Mouse (Mus musculus) kidney, embryonic 16.5 days (tissue): ENCODE measurements around the gene Oprm1. TPM values are rescaled to one million over a fixed set of nuclear protein-coding genes. Genes with fewer than 3 reads are reported as not detected.
"Not testable (repeated sequence)": the region's sequence is repeated elsewhere in the genome, so short reads cannot be mapped to it uniquely, and the experiment has no call there.

Source experiments
- ATAC-seq: fragments of 200-750 bp; cut with Nextera tagmentation; 2 replicates; pipeline ENCODE4 v1.8.0; 2017; ENCODE audit warnings: moderate TSS enrichment; ENCODE audit not compliant: low FRiP score, low TSS enrichment
- H3K27ac ChIP-seq: fragments of 300-500 bp; sonication (generic); 2 replicates; pipeline ENCODE4 v1.5.1; 2014; ENCODE audit warnings: low read length
- H3K27me3 ChIP-seq: fragments of 300-500 bp; sonication (generic); 2 replicates; pipeline ENCODE4 v1.6.1; 2014; ENCODE audit warnings: low read length, control low read depth, mixed read lengths; ENCODE audit not compliant: insufficient read depth
- H3K36me3 ChIP-seq: fragments of 300-500 bp; sonication (generic); 2 replicates; pipeline ENCODE4 v1.6.1; 2014; ENCODE audit warnings: low read length, control low read depth, mixed read lengths; ENCODE audit not compliant: insufficient read depth
- H3K4me1 ChIP-seq: fragments of 300-500 bp; sonication (generic); 2 replicates; pipeline ENCODE4 v1.6.1; 2014; ENCODE audit warnings: low read length, control low read depth, mixed read lengths; ENCODE audit not compliant: insufficient read depth
- H3K4me2 ChIP-seq: fragments of 300-500 bp; sonication (generic); replicated peaks from 2 replicates; pipeline ENCODE4 v1.6.1; 2014; ENCODE audit warnings: low read depth, low read length
- H3K4me3 ChIP-seq: fragments of 300-500 bp; sonication (generic); 2 replicates; pipeline ENCODE4 v1.5.1; 2014; ENCODE audit warnings: mild to moderate bottlenecking, low read length
- H3K9ac ChIP-seq: fragments of 300-500 bp; sonication (generic); replicated peaks from 2 replicates; pipeline ENCODE4 v1.6.1; 2014; ENCODE audit warnings: low read length
- H3K9me3 ChIP-seq: fragments of 300-500 bp; sonication (generic); 2 replicates; pipeline ENCODE4 v1.6.1; 2016; ENCODE audit warnings: low read length, control low read depth
- WGBS: fragments of 180-500 bp; shearing (Covaris S2); extraction: QIAGEN DNeasy Blood & Tissue Kit; methylation state at CpG from one replicate; pipeline ENCODE4 v1.1.7; 2014; 5-methylcytosine and 5-hydroxymethylcytosine counted together
- polyA plus RNA-seq: library from polyadenylated mRNA; unstranded; fragments of >200 nt; fragmentation: Nextera tagmentation; extraction: Ambion mirVana; gene quantifications from 2 replicates; pipeline ENCODE4 v1.2.1, GENCODE M21; 2015

Gene Oprm1
- polyA plus RNA-seq, 1 experiment from 2014 or later: 0.24 TPM

GRCm38 (mm10) chr10:6846283-6846682, 88.0 kb downstream of the Oprm1 start:
- H3K27me3 ChIP-seq: no peaks in the 10 kb centered on the region
- no peak overlapping the region for H3K4me2 ChIP-seq
- H3K9me3 ChIP-seq: no peaks in the 10 kb centered on the region
- ATAC-seq: no peak
- H3K36me3 ChIP-seq: no peaks in the 10 kb centered on the region
- H3K4me3 ChIP-seq: no peak overlapping the region
- WGBS: 91% methylated on average over 1 of the region's 1 CpGs
- H3K27ac ChIP-seq: no peak overlapping the region
- no peak overlapping the region for H3K9ac ChIP-seq
- H3K4me1 ChIP-seq: no peaks in the 10 kb centered on the region

GRCm38 (mm10) chr10:6848162-6848754, 90.0 kb downstream of the Oprm1 start:
- H3K36me3 ChIP-seq: no peaks in the 10 kb centered on the region
- no peak overlapping the region for H3K27ac ChIP-seq
- H3K9ac ChIP-seq: no peak overlapping the region
- H3K4me2 ChIP-seq: no peak overlapping the region
- no peak overlapping the region for H3K4me3 ChIP-seq
- WGBS: 54% methylated on average over 7 of the region's 7 CpGs
- no peaks in the 10 kb centered on the region for H3K4me1 ChIP-seq
- H3K27me3 ChIP-seq: no peaks in the 10 kb centered on the region
- H3K9me3 ChIP-seq: no peaks in the 10 kb centered on the region
- peak; percentile 51; the same call in 1 of the 2 replicates for ATAC-seq

- no peak overlapping the region for H3K4me3 ChIP-seq
- H3K9me3 ChIP-seq: no peaks in the 10 kb centered on the region
- no peak overlapping the region for H3K27ac ChIP-seq
- H3K9ac ChIP-seq: no peak overlapping the region
- H3K4me1 ChIP-seq: no peaks in the 10 kb centered on the region
- H3K4me2 ChIP-seq: no peak overlapping the region
- no peaks in the 10 kb centered on the region for H3K27me3 ChIP-seq
- ATAC-seq: peak; percentile 54; the same call in 1 of the 2 replicates
- no peaks in the 10 kb centered on the region for H3K36me3 ChIP-seq
- WGBS: 68% methylated on average over 2 of the region's 2 CpGs
Measured at GRCm38 (mm10) chr10:6848834-6849233, 90.5 kb downstream of the Oprm1 start.

GRCm38 (mm10) chr10:6855812-6856211, 97.5 kb downstream of the Oprm1 start:
- no peaks in the 10 kb centered on the region for H3K36me3 ChIP-seq
- H3K27me3 ChIP-seq: no peaks in the 10 kb centered on the region
- no peaks in the 10 kb centered on the region for H3K9me3 ChIP-seq
- no peaks in the 10 kb centered on the region for H3K4me1 ChIP-seq
- 80% methylated on average over 3 of the region's 3 CpGs for WGBS
- no peak overlapping the region for H3K4me3 ChIP-seq
- no peak overlapping the region for H3K27ac ChIP-seq
- ATAC-seq: no peak
- H3K4me2 ChIP-seq: no peak overlapping the region
- no peak overlapping the region for H3K9ac ChIP-seq

GRCm38 (mm10) chr10:6871418-6872072, 113.2 kb downstream of the Oprm1 start:
- no peaks in the 10 kb centered on the region for H3K36me3 ChIP-seq
- no peak for ATAC-seq
- WGBS: 81% methylated on average over 7 of the region's 7 CpGs
- H3K9me3 ChIP-seq: 0 out of 2 replicates have a peak, but pooled peaks cover 3% of the 10 kb centered on the region
- no peaks in the 10 kb centered on the region for H3K27me3 ChIP-seq
- no peak overlapping the region for H3K9ac ChIP-seq
- no peak overlapping the region for H3K27ac ChIP-seq
- H3K4me3 ChIP-seq: no peak overlapping the region
- H3K4me2 ChIP-seq: no peak overlapping the region
- no peaks in the 10 kb centered on the region for H3K4me1 ChIP-seq

GRCm38 (mm10) chr10:6873917-6874316, 115.6 kb downstream of the Oprm1 start:
- no peak overlapping the region for H3K4me3 ChIP-seq
- no peaks in the 10 kb centered on the region for H3K4me1 ChIP-seq
- H3K27me3 ChIP-seq: no peaks in the 10 kb centered on the region
- 0 out of 2 replicates have a peak, but pooled peaks cover 3% of the 10 kb centered on the region for H3K9me3 ChIP-seq
- H3K36me3 ChIP-seq: no peaks in the 10 kb centered on the region
- 76% methylated on average over 1 of the region's 1 CpGs for WGBS
- H3K4me2 ChIP-seq: no peak overlapping the region
- no peak for ATAC-seq
- H3K27ac ChIP-seq: no peak overlapping the region
- H3K9ac ChIP-seq: no peak overlapping the region

- no peak overlapping the region for H3K27ac ChIP-seq
- no peaks in the 10 kb centered on the region for H3K36me3 ChIP-seq
- H3K4me2 ChIP-seq: no peak overlapping the region
- H3K27me3 ChIP-seq: no peaks in the 10 kb centered on the region
- H3K9ac ChIP-seq: no peak overlapping the region
- no peak for ATAC-seq
- no peak overlapping the region for H3K4me3 ChIP-seq
- H3K9me3 ChIP-seq: no peaks in the 10 kb centered on the region
- WGBS: 88% methylated on average over 2 of the region's 2 CpGs
- no peaks in the 10 kb centered on the region for H3K4me1 ChIP-seq
Measured at GRCm38 (mm10) chr10:6878276-6878881, 120.1 kb downstream of the Oprm1 start.

GRCm38 (mm10) chr10:6882041-6882440, 123.7 kb downstream of the Oprm1 start:
- not testable (repeated sequence) for H3K27me3 ChIP-seq, H3K36me3 ChIP-seq, H3K4me1 ChIP-seq, H3K9ac ChIP-seq, H3K27ac ChIP-seq, H3K4me3 ChIP-seq, ATAC-seq, H3K4me2 ChIP-seq, H3K9me3 ChIP-seq
- WGBS: 96% methylated on average over 1 of the region's 1 CpGs

GRCm38 (mm10) chr10:6885460-6885859, 127.2 kb downstream of the Oprm1 start:
- Histone ChIP-seq H3K4me2 (no peak overlapping the region), H3K4me1 (peaks cover 8% of the 10 kb centered on the region; the same call in 1 of the 2 replicates), H3K9me3 (no peaks in the 10 kb centered on the region), H3K36me3 (no peaks in the 10 kb centered on the region), H3K4me3 (no peak overlapping the region), H3K9ac (no peak overlapping the region), H3K27ac (no peak overlapping the region), H3K27me3 (no peaks in the 10 kb centered on the region)
- ATAC-seq: no peak
- WGBS: 0% methylated on average over 1 of the region's 1 CpGs
